Mouse (Mus musculus) megakaryocyte progenitor cell, adult 5-6 weeks (primary cell): Measurements from ENCODE around the gene Myl10. TPM values are rescaled to one million over a fixed set of nuclear protein-coding genes. Genes with fewer than 3 reads are reported as not detected.
"Not testable (repeated sequence)": the region's sequence is repeated elsewhere in the genome, so short reads cannot be mapped to it uniquely, and the experiment has no call there.

Experiments used
- ATAC-seq: replicated peaks from 2 replicates; pipeline ENCODE4 v1.8.0; 2016; ENCODE audit warnings: mild to moderate bottlenecking, moderate TSS enrichment, inconsistent platforms; ENCODE audit not compliant: poor library complexity
- total RNA-seq, 2 experiments: library from RNA; stranded (forward) in 1 of 2; stranded (reverse) in 1 of 2; fragments of 157-497, 149-512 nt in 1 of 2; fragments of 200-1000 nt in 1 of 2; gene quantifications; 2 replicates each; pipeline versions ENCODE4 v1.2.3 to v1.2.4; 2015 to 2017

Gene Myl10
- total RNA-seq, 2 experiments from 2014 or later, result 0.30 to 0.54 TPM

- ATAC-seq, result no peak
Observed at GRCm38 (mm10) chr5:136704151-136704550, 11.2 kb downstream of the Myl10 start.

DNA sequence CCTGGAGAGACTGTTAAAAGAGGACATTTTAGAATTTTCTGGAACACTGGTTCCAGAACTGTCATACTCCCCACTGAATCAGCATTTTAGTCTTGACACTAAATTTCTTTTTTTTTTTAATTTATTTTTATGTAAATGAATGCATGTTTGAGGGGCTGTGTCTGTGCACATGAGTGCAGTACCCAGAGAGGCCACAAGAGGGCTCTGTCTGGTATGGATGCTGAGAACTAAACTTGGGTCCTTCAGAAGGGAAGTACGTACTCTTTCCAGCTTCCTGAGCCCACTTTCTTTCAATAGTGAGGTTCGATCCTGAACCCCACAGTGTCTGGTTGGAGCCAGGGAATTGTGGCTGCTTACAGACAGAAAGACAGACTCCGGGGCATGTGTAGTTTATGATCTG lies 12.6 kb downstream of the Myl10 start:
- ATAC-seq, result no peak

DNA sequence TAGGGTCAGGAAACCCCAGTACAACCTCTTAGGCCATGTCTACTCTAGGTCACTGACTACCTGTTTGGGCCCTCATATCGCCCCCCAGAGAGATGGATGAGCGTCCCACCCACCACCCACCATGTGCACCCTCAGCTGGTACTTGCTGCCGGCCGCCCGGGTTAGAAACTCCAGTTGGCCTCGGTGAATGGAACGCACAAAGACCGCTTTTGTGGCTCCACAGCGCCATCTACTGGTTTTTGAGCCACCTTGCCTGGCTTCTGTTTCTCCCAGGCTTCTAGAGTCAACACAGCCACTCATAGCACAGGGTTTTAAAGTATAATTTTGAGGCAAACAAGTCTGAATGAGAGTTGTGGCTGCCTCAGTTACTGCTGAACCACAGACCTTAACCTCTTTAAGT lies 13.9 kb downstream of the Myl10 start:
- ATAC-seq, result peak; percentile 79

- no peak for ATAC-seq
Observed at GRCm38 (mm10) chr5:136708116-136708515, 15.2 kb downstream of the Myl10 start.

- ATAC-seq, result no peak
Observed at GRCm38 (mm10) chr5:136710742-136711141, 17.8 kb downstream of the Myl10 start.

- ATAC-seq, result no peak
Observed at GRCm38 (mm10) chr5:136714232-136714875, 21.4 kb downstream of the Myl10 start.

DNA sequence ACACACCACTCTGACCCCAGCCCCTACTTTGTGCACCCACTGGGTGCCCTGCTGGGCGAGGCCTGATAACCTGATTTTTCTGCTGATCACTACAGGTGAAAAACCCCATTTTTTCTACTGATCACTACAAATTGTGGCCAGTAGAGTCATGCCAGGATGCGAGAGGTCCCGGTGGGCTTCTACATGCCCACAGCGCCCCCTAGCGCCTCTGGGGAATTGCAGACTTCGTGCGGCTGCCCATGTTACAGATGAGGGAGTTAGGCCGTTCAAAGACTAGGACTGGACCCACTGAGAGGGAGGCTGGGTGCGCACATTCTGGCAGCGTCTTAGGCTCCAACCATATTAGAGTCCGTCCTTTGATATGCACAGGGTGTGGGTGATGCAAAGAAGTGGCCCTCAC lies 21.9 kb downstream of the Myl10 start:
- ATAC-seq, result peak; percentile 58

GRCm38 (mm10) chr5:136716696-136717572 lies 24.0 kb downstream of the Myl10 start:
- ATAC-seq, result no peak

- ATAC-seq, result no peak
Observed at GRCm38 (mm10) chr5:136717573-136717854, 24.6 kb downstream of the Myl10 start.

DNA sequence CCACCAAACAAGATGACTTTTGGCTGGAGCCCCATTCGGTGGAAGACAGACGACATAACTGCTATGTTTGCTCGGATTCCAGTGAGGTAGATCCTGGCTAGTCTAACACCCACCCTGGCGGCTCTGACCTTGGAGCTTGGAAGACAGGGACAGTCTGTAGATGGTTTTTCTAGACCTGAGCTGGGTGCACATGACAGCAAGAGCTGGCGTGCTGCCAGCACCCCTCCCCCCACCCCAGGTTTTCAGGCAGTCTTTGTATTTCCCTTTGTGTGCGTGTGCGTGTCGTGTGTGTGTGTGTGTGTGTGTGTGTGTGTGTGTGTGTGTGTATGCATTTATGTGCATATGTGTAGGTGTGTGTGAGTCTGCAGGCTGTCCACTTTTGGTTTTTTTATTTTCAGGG lies 25.7 kb downstream of the Myl10 start:
- no peak for ATAC-seq

DNA sequence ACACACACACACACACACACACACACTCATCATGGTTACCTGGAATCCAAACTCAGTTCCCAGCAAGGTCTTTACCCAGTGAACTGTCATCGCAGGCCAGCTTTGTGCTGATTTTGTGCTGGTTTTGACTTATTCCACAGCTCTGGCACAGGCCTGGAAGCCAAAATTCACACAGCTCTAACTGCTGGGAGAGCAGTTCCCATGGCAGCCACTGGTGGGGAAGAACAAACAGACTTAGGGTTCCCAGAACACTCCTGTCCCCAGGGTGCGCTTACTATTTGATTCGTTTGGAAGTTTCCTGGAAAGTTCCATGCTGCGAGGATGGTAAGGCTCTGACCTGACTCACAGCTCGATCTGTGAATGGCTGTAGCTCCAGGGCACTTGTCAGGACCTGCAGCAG lies 28.6 kb downstream of the Myl10 start:
- ATAC-seq, result no peak

DNA sequence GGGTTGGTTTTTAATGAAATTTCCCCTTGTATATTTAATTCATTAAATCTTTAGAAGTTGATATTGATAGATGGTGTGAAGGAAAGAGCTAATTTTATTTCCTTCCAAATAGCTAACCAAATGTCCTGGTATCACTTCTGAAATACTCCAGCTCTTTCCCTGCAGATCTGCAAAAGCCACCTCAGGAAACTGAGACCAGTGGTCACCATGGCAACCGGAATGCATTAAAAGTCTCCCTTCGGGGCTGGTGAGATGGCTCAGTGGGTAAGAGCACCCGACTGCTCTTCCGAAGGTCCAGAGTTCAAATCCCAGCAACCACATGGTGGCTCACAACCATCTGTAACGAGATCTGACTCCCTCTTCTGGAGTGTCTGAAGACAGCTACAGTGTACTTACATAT lies 33.3 kb downstream of the Myl10 start:
- ATAC-seq, result not testable (repeated sequence)

DNA sequence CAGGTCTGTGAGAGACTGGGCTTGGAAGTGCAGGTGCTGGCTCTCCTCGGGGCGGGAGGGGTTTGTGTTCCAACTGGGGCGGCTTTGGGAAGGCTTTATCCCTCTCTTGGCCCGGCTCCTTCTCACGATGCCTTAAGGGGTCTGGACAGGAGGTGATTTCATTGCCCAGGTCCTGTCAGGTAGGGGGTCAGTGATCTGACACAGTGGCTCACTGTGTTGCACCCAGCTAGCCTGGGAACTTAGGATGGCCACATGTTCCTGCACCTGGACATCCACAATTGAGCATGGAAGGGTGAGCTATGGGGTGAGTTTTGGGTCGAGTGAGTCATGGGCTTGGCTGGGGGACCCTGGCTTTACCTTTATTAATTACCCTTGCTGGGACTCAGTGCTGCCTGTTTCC lies 46.0 kb downstream of the Myl10 start:
- no peak for ATAC-seq

- ATAC-seq, result no peak
Observed at GRCm38 (mm10) chr5:136746596-136746995, 53.6 kb downstream of the Myl10 start.

Other genes starting within 250 kb of the Myl10 start
- 110 and 118 TPM in 2 replicates for gene Cux1, start 125.7 kb upstream of the Myl10 start, total RNA-seq (2015)
- gene Cux1, start 125.7 kb upstream of the Myl10 start, total RNA-seq (2017), result 104 and 116 TPM in 2 replicates
- not detected in 2 replicates for gene Col26a1, start 190.1 kb downstream of the Myl10 start, total RNA-seq (2015)
- gene Col26a1, start 190.1 kb downstream of the Myl10 start, total RNA-seq (2017), result not detected in 2 replicates
- gene Ift22, start 215.0 kb downstream of the Myl10 start, total RNA-seq (2015), result 24.7 and 43.5 TPM in 2 replicates
- gene Ift22, start 215.0 kb downstream of the Myl10 start, total RNA-seq (2017), result 6.6 and 9.8 TPM in 2 replicates